Mouse (Mus musculus): ENCODE measurements around the gene Gm12117.

The Gm12117 gene

DNA sequence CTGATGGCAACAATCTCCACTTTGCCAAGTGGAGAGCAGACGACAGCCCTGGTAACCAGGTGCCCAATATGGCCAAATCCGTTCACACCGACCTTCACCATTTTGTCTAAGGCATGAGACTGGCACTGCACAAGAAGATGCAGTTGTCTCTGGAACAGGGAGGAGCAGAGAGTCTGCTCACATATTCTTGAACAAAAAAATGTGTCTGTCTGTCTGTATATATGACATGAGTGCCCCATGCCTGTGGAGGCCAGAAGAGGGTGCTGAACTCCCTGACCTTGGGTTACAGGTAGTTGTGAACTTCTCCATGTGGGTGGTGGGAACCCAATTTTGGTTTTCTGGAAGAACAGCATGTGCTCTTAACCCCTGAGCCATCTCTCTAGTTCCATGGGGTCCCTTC is at the start of gene Gm12117:
TSS of gene Gm12117 (minus strand) at position 101 of the 400 bp plus-strand sequence.
- in situ Hi-C loops (cut with MboI), result no loop called here

- in situ Hi-C loops (cut with MboI), result no loop called here
Measured at GRCm38 (mm10) chr11:33319006-33319611, 42.6 kb upstream of the Gm12117 start.

DNA sequence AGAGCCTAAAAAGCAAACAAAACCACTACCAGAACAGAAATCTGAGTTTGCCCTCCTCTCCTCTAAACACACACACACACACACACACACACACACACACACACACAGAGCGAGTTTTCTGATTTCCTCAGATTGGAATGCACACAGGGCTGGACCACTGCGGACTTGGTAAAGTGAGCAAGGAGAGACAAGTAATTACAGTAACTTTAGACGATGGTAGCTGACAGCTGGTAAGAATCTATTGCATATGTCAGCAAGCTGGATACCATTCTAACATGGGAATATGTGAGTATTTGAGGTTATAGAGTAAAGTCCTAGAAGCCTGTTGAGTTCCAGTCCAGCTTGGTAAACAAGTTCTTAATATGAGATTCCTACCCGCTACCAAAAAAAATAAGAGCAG is 33.0 kb upstream of the Gm12117 start:
- in situ Hi-C loops (cut with MboI), result no loop called here

GRCm38 (mm10) chr11:33300859-33301258 is 24.3 kb upstream of the Gm12117 start:
- in situ Hi-C loops (cut with MboI), result no loop called here

GRCm38 (mm10) chr11:33299371-33299770 is 22.8 kb upstream of the Gm12117 start:
- in situ Hi-C loops (cut with MboI), result no loop called here

DNA sequence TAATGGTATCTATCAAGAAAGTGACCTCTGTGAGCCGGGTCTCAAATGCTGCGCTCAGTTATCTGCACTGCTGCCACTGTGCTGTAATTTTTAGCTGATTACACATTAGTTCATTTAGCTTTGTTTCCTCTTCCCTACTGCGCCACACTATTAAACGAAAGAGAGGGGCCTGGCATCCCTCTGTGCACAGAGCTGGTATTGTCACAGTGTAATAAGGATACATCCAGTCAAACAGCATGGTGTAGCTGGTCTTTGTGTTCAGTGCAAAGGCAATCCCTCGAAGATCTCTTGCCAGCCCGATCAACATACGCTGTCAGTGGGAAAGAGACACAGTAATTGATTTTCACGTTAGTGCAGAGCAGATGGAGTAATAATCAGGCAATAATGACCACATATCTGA is 20.6 kb upstream of the Gm12117 start:
- in situ Hi-C loops (cut with MboI), result no loop called here

DNA sequence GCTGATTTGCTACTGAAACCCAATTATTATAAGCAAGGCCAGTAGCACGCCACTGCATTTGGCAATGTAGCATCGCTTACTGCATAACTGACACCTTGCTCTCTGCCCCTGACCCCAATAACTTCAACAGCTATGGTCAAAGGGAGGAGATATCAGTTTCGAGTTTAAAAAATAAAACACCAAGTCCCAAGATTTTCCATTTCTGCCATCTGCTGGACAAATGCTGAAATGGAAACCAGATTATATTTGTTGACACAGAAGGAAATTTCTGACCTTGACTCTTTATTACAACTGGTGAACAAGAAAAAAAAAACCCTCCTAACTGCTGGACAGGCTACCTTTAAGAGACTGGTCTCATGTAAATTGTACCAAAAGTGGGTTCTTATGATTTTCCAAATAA is 18.9 kb upstream of the Gm12117 start:
- in situ Hi-C loops (cut with MboI), result no loop called here

DNA sequence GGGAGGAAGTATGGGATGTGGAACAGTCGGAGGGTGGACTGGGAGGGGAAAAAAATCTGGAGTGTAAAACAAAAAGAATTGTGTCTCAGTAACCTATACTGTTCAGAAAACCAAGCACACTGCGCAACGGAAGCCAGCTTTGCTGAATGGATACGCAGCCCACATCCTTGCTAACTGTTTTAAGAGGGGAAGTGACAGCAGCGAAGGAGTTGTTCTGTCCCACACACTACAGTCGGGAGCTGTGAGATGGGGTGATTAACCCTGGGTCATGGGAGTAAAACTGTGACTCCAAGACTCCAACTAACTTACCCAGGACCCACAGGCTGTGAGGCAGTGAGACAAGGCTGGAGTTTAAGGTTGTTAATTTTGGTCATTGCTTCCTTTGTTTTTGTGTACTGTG is 17.5 kb upstream of the Gm12117 start:
- in situ Hi-C loops (cut with MboI), result no loop called here

DNA sequence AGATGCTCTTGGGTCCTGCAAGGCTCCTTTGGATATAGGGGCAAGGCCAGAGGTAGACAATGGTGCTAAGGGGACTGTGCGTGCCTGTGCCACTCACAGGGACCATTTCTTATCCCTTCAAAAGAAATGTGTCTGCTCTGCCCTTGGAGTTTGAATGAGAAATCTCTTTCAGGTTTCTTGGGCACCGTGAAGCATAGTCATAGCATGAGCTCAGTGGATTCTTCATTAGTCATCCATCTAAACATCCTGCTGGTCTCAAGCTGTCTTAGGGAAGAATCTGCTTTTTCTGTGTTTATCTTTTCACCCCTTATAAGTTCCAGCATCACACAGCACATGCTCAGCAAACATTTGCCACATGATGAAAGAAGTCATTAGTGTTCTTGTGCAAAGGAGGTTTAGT is 2.0 kb upstream of the Gm12117 start:
- in situ Hi-C loops (cut with MboI), result no loop called here

- in situ Hi-C loops (cut with MboI), result no loop called here
Measured at GRCm38 (mm10) chr11:33274816-33275215, 1.7 kb downstream of the Gm12117 start.

DNA sequence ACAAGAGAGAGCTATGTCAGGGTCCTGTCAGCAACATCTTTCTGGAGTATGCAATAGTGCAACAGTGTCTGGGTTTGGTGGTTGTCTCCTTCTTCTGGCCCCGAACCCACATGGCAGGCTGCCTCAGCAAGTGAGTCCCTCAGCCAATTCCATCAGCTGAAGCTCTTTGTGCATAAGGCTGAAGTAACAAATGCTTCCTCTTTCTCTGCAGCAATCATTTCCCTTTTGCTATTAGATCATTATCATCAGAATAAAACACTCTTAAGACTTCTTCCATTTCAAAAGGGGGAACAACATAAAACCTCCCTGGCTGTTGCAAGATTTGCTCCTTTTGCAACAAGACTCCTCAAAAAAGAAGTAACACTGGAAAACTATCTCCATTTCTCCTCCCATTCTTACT is 2.2 kb downstream of the Gm12117 start:
- in situ Hi-C loops (cut with MboI), result no loop called here

DNA sequence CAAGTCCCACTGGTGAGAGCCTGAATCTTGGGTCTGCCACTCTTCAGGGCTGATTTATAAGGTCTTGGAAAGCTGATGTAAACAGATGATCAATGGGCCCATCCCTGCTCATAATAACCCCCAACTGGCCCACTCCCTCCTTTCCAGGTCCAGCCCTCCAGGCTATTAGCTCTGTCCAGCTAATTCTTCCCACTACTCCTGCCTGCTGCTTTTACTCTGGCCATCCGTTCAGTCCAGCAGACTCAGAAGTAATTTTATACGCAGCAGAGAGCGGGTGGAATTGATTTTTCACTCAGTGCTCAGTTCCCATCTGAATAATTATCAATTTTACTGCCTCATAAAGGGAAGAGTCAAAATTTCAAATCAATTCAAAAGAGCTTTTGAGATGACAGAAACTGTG is 36.2 kb downstream of the Gm12117 start:
- in situ Hi-C loops (cut with MboI), result no loop called here

DNA sequence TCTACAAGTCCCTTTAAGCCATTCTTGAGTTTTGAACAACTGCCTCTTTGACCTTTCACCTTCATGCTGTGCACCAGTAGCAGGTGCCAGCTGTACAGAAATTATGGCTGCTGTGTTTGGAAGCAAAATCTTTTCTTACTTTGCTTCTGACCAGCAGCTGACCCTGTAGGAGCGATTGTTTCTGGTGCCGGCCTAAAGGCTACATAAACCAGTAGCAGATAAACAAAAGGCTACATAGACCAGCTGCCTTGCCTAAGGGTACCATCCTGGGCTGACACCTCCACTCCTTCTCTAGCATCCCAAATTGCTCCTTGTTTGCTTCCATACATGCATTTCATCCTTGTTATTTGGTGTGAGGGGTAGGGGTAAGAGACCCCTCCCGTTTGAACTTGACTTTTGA is 42.4 kb downstream of the Gm12117 start:
- in situ Hi-C loops (cut with MboI), result no loop called here

- in situ Hi-C loops (cut with MboI), result no loop called here
Measured at GRCm38 (mm10) chr11:33232056-33232455, 44.5 kb downstream of the Gm12117 start.

DNA sequence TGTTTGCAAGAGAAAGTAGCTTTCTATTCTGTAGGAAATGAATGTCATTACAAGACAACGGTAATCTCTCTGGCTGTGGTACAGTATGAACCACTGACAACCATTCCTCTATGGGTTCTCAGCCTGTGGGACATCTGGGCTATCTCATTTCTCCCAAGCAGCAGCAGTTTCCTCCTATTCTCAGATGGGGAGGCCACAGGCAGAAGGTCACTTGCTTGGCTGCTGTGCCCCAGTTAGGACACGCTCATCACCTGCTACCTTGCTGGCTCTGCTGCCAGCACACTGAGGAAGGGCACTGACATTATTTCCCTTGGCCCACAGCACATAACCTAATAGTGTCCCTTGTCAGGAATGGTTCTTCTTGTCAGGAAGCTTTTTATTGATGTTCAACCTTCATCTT is 48.4 kb downstream of the Gm12117 start:
- in situ Hi-C loops (cut with MboI), result no loop called here

DNA sequence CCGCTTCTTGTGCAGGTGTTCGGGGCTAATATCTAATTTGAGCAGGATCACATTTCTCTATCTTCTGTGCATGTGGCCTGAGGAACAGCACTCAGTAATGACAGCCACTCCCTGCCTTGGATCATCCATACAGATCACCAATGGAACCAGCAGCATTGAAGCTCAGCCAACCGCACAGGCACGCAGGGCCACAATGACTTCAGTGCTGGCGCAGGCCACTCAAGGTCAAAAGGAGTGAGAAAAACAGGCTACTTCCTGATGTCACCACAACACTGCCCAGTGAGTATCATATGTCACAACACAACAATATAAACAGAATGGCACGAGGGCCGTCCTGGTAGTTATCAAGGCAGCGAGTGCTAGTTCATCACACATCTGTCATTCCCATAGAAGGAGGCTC is 50.0 kb downstream of the Gm12117 start:
- in situ Hi-C loops (cut with MboI), result no loop called here

Data from mature B cell (primary cell).